Mouse (Mus musculus) heart, adult 2 months (tissue): ENCODE measurements around the gene Srgap2.

Experiments used
- CTCF ChIP-seq: fragments of 200-600 bp; IDR thresholded peaks from 2 replicates; pipeline ENCODE4 v1.8.1; 2022; ENCODE audit warnings: antibody characterized with exemption, mild to moderate bottlenecking, moderate library complexity
- POLR2A ChIP-seq: fragments of 200-500 bp; IDR thresholded peaks from 2 replicates; pipeline ENCODE4 v1.6.1; 2011; ENCODE audit warnings: mild to moderate bottlenecking, low read depth, low read length, control low read depth; ENCODE audit not compliant: insufficient read depth

GRCm38 (mm10) chr1:131288938-131289337 is 238.2 kb downstream of the Srgap2 start:
- TF ChIP-seq POLR2A (no peak), CTCF (no peak)
